Mouse (Mus musculus): Measurements from ENCODE around the gene Ahsa2. TPM values are rescaled to one million over a fixed set of nuclear protein-coding genes. Genes with fewer than 3 reads are reported as not detected.
"Not testable (repeated sequence)": the region's sequence is repeated elsewhere in the genome, so short reads cannot be mapped to it uniquely, and the experiment has no call there.

Gene Ahsa2
- polyA plus RNA-seq (2015; fragmentation: Nextera tagmentation; extraction: Ambion mirVana), result 23.7 and 25.5 TPM in 2 replicates

- Histone ChIP-seq H3K36me3 (ENCODE audit: control insufficient read depth, insufficient read depth) (peaks cover 5% of the 10 kb centered on the region; the same call in 1 of the 2 replicates), H3K4me1 (ENCODE audit: control insufficient read depth, low read depth, low read length) (peaks cover 19% of the 10 kb centered on the region), H3K27ac (ENCODE audit: low read length) (peak within 1 kb of the TSS; percentile 90), H3K4me3 (ENCODE audit: low read depth, low read length) (peak within 1 kb of the TSS; percentile 94), H3K9me3 (replicated peaks; ENCODE audit: control insufficient read depth, low read length) (no peaks in the 10 kb centered on the region), H3K4me2 (ENCODE audit: low read depth, low read length) (peak within 1 kb of the TSS; percentile 91), H3K27me3 (ENCODE audit: control insufficient read depth, insufficient read depth, low read depth, low read length) (no peaks in the 10 kb centered on the region), H3K9ac (ENCODE audit: low read depth, low read length) (peak within 1 kb of the TSS; percentile 97)
- under 1% methylated on average over 61 of the region's 66 CpGs for WGBS (ENCODE audit: insufficient replicate concordance)
- peak; percentile 95 for ATAC-seq (ENCODE audit: low read depth)
Measured at GRCm38 (mm10) chr11:23497718-23498509, at the start of gene Ahsa2. Gene Ahsa2 (minus strand): TSS chr11:23498030.

- no peak overlapping the region for H3K27ac ChIP-seq (ENCODE audit: low read length)
- no peak overlapping the region for H3K4me2 ChIP-seq (ENCODE audit: low read depth, low read length)
- no peak overlapping the region for H3K9ac ChIP-seq (ENCODE audit: low read depth, low read length)
- no peaks in the 10 kb centered on the region for H3K9me3 ChIP-seq (replicated peaks; ENCODE audit: control insufficient read depth, low read length)
- H3K27me3 ChIP-seq (ENCODE audit: control insufficient read depth, insufficient read depth, low read depth, low read length), result no peaks in the 10 kb centered on the region
- no peak overlapping the region for H3K4me3 ChIP-seq (ENCODE audit: low read depth, low read length)
- no peaks in the 10 kb centered on the region for H3K4me1 ChIP-seq (ENCODE audit: control insufficient read depth, low read depth, low read length)
- no peaks in the 10 kb centered on the region for H3K36me3 ChIP-seq (ENCODE audit: control insufficient read depth, insufficient read depth)
- ATAC-seq (ENCODE audit: low read depth), result no peak
- whole genome bisulfite sequencing (ENCODE audit: insufficient replicate concordance), result 51% methylated on average over 2 of the region's 2 CpGs
Measured at GRCm38 (mm10) chr11:23537446-23537845, 39.6 kb upstream of the Ahsa2 start.

- no peaks in the 10 kb centered on the region for H3K9me3 ChIP-seq (replicated peaks; ENCODE audit: control insufficient read depth, low read length)
- no peak within 1 kb of the TSS for H3K4me3 ChIP-seq (ENCODE audit: low read depth, low read length)
- H3K27me3 ChIP-seq (ENCODE audit: control insufficient read depth, insufficient read depth, low read depth, low read length), result no peaks in the 10 kb centered on the region
- no peak for ATAC-seq (ENCODE audit: low read depth)
- H3K4me1 ChIP-seq (ENCODE audit: control insufficient read depth, low read depth, low read length), result no peaks in the 10 kb centered on the region
- H3K36me3 ChIP-seq (ENCODE audit: control insufficient read depth, insufficient read depth), result no peaks in the 10 kb centered on the region
- H3K27ac ChIP-seq (ENCODE audit: low read length), result no peak within 1 kb of the TSS
- H3K9ac ChIP-seq (ENCODE audit: low read depth, low read length), result no peak within 1 kb of the TSS
- WGBS (ENCODE audit: insufficient replicate concordance), result 61% methylated on average over 5 of the region's 5 CpGs
- H3K4me2 ChIP-seq (ENCODE audit: low read depth, low read length), result no peak within 1 kb of the TSS
Measured at GRCm38 (mm10) chr11:23520473-23521205, 22.8 kb upstream of the Ahsa2 start, which contains the start of gene 1700093K21Rik. Gene 1700093K21Rik (minus strand): TSS chr11:23521155.

- H3K27ac ChIP-seq (ENCODE audit: low read length), result no peak overlapping the region
- H3K4me3 ChIP-seq (ENCODE audit: low read depth, low read length), result no peak overlapping the region
- no peaks in the 10 kb centered on the region for H3K36me3 ChIP-seq (ENCODE audit: control insufficient read depth, insufficient read depth)
- WGBS (ENCODE audit: insufficient replicate concordance), result 74% methylated on average over 3 of the region's 3 CpGs
- H3K9me3 ChIP-seq (replicated peaks; ENCODE audit: control insufficient read depth, low read length), result no peaks in the 10 kb centered on the region
- H3K27me3 ChIP-seq (ENCODE audit: control insufficient read depth, insufficient read depth, low read depth, low read length), result no peaks in the 10 kb centered on the region
- no peak overlapping the region for H3K9ac ChIP-seq (ENCODE audit: low read depth, low read length)
- no peak overlapping the region for H3K4me2 ChIP-seq (ENCODE audit: low read depth, low read length)
- H3K4me1 ChIP-seq (ENCODE audit: control insufficient read depth, low read depth, low read length), result no peaks in the 10 kb centered on the region
- no peak for ATAC-seq (ENCODE audit: low read depth)
Measured at GRCm38 (mm10) chr11:23518981-23519380, 21.2 kb upstream of the Ahsa2 start.

GRCm38 (mm10) chr11:23515315-23515714, 17.5 kb upstream of the Ahsa2 start:
- H3K4me1 ChIP-seq (ENCODE audit: control insufficient read depth, low read depth, low read length), result no peaks in the 10 kb centered on the region
- no peak overlapping the region for H3K27ac ChIP-seq (ENCODE audit: low read length)
- H3K4me3 ChIP-seq (ENCODE audit: low read depth, low read length), result no peak overlapping the region
- H3K4me2 ChIP-seq (ENCODE audit: low read depth, low read length), result no peak overlapping the region
- H3K9ac ChIP-seq (ENCODE audit: low read depth, low read length), result no peak overlapping the region
- no peaks in the 10 kb centered on the region for H3K27me3 ChIP-seq (ENCODE audit: control insufficient read depth, insufficient read depth, low read depth, low read length)
- H3K9me3 ChIP-seq (replicated peaks; ENCODE audit: control insufficient read depth, low read length), result no peaks in the 10 kb centered on the region
- no peaks in the 10 kb centered on the region for H3K36me3 ChIP-seq (ENCODE audit: control insufficient read depth, insufficient read depth)
- ATAC-seq (ENCODE audit: low read depth), result no peak
- 65% methylated on average over 2 of the region's 2 CpGs for WGBS (ENCODE audit: insufficient replicate concordance)

GRCm38 (mm10) chr11:23514785-23515184, 17.0 kb upstream of the Ahsa2 start:
- not testable (repeated sequence) for H3K4me2 ChIP-seq (ENCODE audit: low read depth, low read length); ATAC-seq (ENCODE audit: low read depth); H3K27me3 ChIP-seq (ENCODE audit: control insufficient read depth, insufficient read depth, low read depth, low read length); H3K4me1 ChIP-seq (ENCODE audit: control insufficient read depth, low read depth, low read length); H3K27ac ChIP-seq (ENCODE audit: low read length); H3K9me3 ChIP-seq (replicated peaks; ENCODE audit: control insufficient read depth, low read length); H3K36me3 ChIP-seq (ENCODE audit: control insufficient read depth, insufficient read depth); H3K4me3 ChIP-seq (ENCODE audit: low read depth, low read length); H3K9ac ChIP-seq (ENCODE audit: low read depth, low read length)
- WGBS (ENCODE audit: insufficient replicate concordance), result 49% methylated on average over 4 of the region's 4 CpGs

GRCm38 (mm10) chr11:23504801-23505200, 7.0 kb upstream of the Ahsa2 start:
- H3K27me3 ChIP-seq (ENCODE audit: control insufficient read depth, insufficient read depth, low read depth, low read length); H3K4me2 ChIP-seq (ENCODE audit: low read depth, low read length); ATAC-seq (ENCODE audit: low read depth); H3K9ac ChIP-seq (ENCODE audit: low read depth, low read length); H3K4me1 ChIP-seq (ENCODE audit: control insufficient read depth, low read depth, low read length); H3K4me3 ChIP-seq (ENCODE audit: low read depth, low read length); H3K36me3 ChIP-seq (ENCODE audit: control insufficient read depth, insufficient read depth); H3K9me3 ChIP-seq (replicated peaks; ENCODE audit: control insufficient read depth, low read length); H3K27ac ChIP-seq (ENCODE audit: low read length): not testable (repeated sequence)
- WGBS (ENCODE audit: insufficient replicate concordance), result 73% methylated on average over 5 of the region's 5 CpGs

GRCm38 (mm10) chr11:23498609-23499008, 779 bp upstream of the Ahsa2 start:
- Histone ChIP-seq H3K4me2 (ENCODE audit: low read depth, low read length) (peak overlapping the region; percentile 91), H3K36me3 (ENCODE audit: control insufficient read depth, insufficient read depth) (peaks cover 4% of the 10 kb centered on the region; the same call in 1 of the 2 replicates), H3K4me3 (ENCODE audit: low read depth, low read length) (peak overlapping the region; percentile 67), H3K4me1 (ENCODE audit: control insufficient read depth, low read depth, low read length) (peaks cover 19% of the 10 kb centered on the region), H3K9me3 (replicated peaks; ENCODE audit: control insufficient read depth, low read length) (no peaks in the 10 kb centered on the region), H3K27me3 (ENCODE audit: control insufficient read depth, insufficient read depth, low read depth, low read length) (no peaks in the 10 kb centered on the region), H3K27ac (ENCODE audit: low read length) (peak overlapping the region; percentile 64; the same call in 1 of the 2 replicates), H3K9ac (ENCODE audit: low read depth, low read length) (peak overlapping the region; percentile 67)
- WGBS (ENCODE audit: insufficient replicate concordance), result 10% methylated on average over 5 of the region's 5 CpGs
- no peak for ATAC-seq (ENCODE audit: low read depth)

- peak; percentile 54 for ATAC-seq (ENCODE audit: low read depth)
- peak overlapping the region; percentile 90 for H3K27ac ChIP-seq (ENCODE audit: low read length)
- H3K9me3 ChIP-seq (replicated peaks; ENCODE audit: control insufficient read depth, low read length), result no peaks in the 10 kb centered on the region
- peaks cover 11% of the 10 kb centered on the region; the same call in 1 of the 2 replicates for H3K36me3 ChIP-seq (ENCODE audit: control insufficient read depth, insufficient read depth)
- H3K4me3 ChIP-seq (ENCODE audit: low read depth, low read length), result peak overlapping the region; percentile 94
- H3K9ac ChIP-seq (ENCODE audit: low read depth, low read length), result peak overlapping the region; percentile 97
- peaks cover 19% of the 10 kb centered on the region for H3K4me1 ChIP-seq (ENCODE audit: control insufficient read depth, low read depth, low read length)
- H3K4me2 ChIP-seq (ENCODE audit: low read depth, low read length), result peak overlapping the region; percentile 89
- H3K27me3 ChIP-seq (ENCODE audit: control insufficient read depth, insufficient read depth, low read depth, low read length), result no peaks in the 10 kb centered on the region
- WGBS (ENCODE audit: insufficient replicate concordance), result under 1% methylated on average over 22 of the region's 22 CpGs
Measured at GRCm38 (mm10) chr11:23497335-23497717, 504 bp downstream of the Ahsa2 start.

All from liver, embryonic 16.5 days (tissue).